Mouse (Mus musculus): ENCODE measurements around the gene Hapln4. TPM values are rescaled to one million over a fixed set of nuclear protein-coding genes. Genes with fewer than 3 reads are reported as not detected.
"Not testable (repeated sequence)": the region's sequence is repeated elsewhere in the genome, so short reads cannot be mapped to it uniquely, and the experiment has no call there.

Gene Hapln4
- polyA plus RNA-seq (2011; ENCODE audit: insufficient read depth, insufficient read length, low replicate concordance, missing spikeins): not detected in 2 replicates

GRCm38 (mm10) chr8:70083285-70083684 lies at the start of gene Hapln4:
Hapln4 (plus strand) TSS chr8:70083457.
- H3K4me1 ChIP-seq (ENCODE audit: control insufficient read depth, insufficient read depth, low read length): no peaks in the 10 kb centered on the region
- no peak within 1 kb of the TSS for H3K27ac ChIP-seq (ENCODE audit: control insufficient read depth, insufficient read depth, low read depth, low read length, poor library complexity)
- no peak within 1 kb of the TSS for H3K4me3 ChIP-seq (replicated peaks; ENCODE audit: control insufficient read depth, low read depth, low read length)
- 2% methylated on average over 26 of the region's 26 CpGs for WGBS
- TF ChIP-seq POLR2A (IDR thresholded peaks at IDR 0.05; ENCODE audit: borderline replicate concordance, control insufficient read depth, low read depth, low read length): no peak
- no peak for TF ChIP-seq CTCF (IDR thresholded peaks at IDR 0.05; ENCODE audit: control insufficient read depth, insufficient read depth, low read length)

DNA sequence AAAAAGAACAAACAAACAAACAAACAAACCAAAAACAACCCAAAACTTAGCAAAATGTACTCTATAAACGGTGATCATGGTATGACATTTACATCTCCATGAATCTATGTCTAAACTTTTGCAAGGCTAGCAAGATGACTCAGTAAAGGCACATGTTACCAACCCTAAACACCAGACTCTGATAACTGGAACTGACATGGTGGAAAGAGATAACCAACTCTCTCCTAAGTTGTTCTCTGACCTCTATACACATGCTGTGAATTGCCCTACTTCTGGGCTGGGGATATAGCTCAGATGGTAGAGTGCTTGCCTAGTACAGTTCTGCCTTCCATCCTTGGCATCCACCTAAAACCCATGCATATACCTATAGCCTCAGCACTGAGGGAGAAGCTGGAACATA lies 45.3 kb upstream of the Hapln4 start:
- Histone ChIP-seq H3K27ac (ENCODE audit: control insufficient read depth, insufficient read depth, low read depth, low read length, poor library complexity) (no peak overlapping the region), H3K4me1 (ENCODE audit: control insufficient read depth, insufficient read depth, low read length) (peaks cover 2% of the 10 kb centered on the region; the same call in 1 of the 2 replicates), H3K4me3 (replicated peaks; ENCODE audit: control insufficient read depth, low read depth, low read length) (no peak overlapping the region)
- WGBS: 64% methylated on average over 1 of the region's 1 CpGs
- TF ChIP-seq POLR2A (IDR thresholded peaks at IDR 0.05; ENCODE audit: borderline replicate concordance, control insufficient read depth, low read depth, low read length): no peak
- TF ChIP-seq CTCF (IDR thresholded peaks at IDR 0.05; ENCODE audit: control insufficient read depth, insufficient read depth, low read length): no peak

GRCm38 (mm10) chr8:70041885-70042546 lies 41.2 kb upstream of the Hapln4 start:
- Histone ChIP-seq H3K4me3 (replicated peaks; ENCODE audit: control insufficient read depth, low read depth, low read length) (peak overlapping the region; percentile 89), H3K27ac (ENCODE audit: control insufficient read depth, insufficient read depth, low read depth, low read length, poor library complexity) (peak overlapping the region; percentile 83), H3K4me1 (ENCODE audit: control insufficient read depth, insufficient read depth, low read length) (peaks cover 2% of the 10 kb centered on the region; the same call in 1 of the 2 replicates)
- under 1% methylated on average over 47 of the region's 47 CpGs for WGBS
- TF ChIP-seq CTCF (IDR thresholded peaks at IDR 0.05; ENCODE audit: control insufficient read depth, insufficient read depth, low read length) (no peak), POLR2A (IDR thresholded peaks at IDR 0.05; ENCODE audit: borderline replicate concordance, control insufficient read depth, low read depth, low read length) (no peak)

GRCm38 (mm10) chr8:70042583-70043455 lies 40.4 kb upstream of the Hapln4 start, which contains the start of the genes Mau2 and Sugp1:
Mau2 (minus strand) TSS chr8:70042734.
Sugp1 (plus strand) TSS chr8:70042813.
- under 1% methylated on average over 65 of the region's 65 CpGs for WGBS
- H3K4me3 ChIP-seq (replicated peaks; ENCODE audit: control insufficient read depth, low read depth, low read length): peak within 1 kb of the TSS; percentile 89
- peak within 1 kb of the TSS; percentile 83 for H3K27ac ChIP-seq (ENCODE audit: control insufficient read depth, insufficient read depth, low read depth, low read length, poor library complexity)
- peak; percentile 87 for TF ChIP-seq POLR2A (IDR thresholded peaks at IDR 0.05; ENCODE audit: borderline replicate concordance, control insufficient read depth, low read depth, low read length)
- TF ChIP-seq CTCF (IDR thresholded peaks at IDR 0.05; ENCODE audit: control insufficient read depth, insufficient read depth, low read length): no peak
- peaks cover 2% of the 10 kb centered on the region; the same call in 1 of the 2 replicates for H3K4me1 ChIP-seq (ENCODE audit: control insufficient read depth, insufficient read depth, low read length)

DNA sequence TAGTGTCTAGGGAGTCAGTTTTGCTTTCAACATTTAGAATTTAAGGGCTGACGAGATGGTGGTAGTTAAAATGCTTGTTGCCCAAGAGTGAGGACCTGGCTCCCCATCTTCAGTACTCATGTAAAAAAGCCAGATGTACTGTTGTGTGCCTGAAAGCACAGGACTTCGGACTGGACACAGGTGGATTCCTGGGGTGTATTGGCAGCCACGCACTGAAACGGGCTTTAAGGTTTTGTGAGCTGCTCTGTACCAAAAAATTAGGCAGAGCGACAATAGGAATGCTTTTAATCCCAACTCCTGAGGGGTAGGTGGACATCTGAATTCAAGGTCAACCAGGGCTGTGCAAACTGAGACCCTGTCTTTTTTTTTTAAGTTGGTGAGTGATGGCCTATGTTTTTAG lies 39.3 kb upstream of the Hapln4 start:
- H3K27ac ChIP-seq (ENCODE audit: control insufficient read depth, insufficient read depth, low read depth, low read length, poor library complexity): no peak overlapping the region
- WGBS: 89% methylated on average over 5 of the region's 5 CpGs
- no peak for TF ChIP-seq POLR2A (IDR thresholded peaks at IDR 0.05; ENCODE audit: borderline replicate concordance, control insufficient read depth, low read depth, low read length)
- no peak for TF ChIP-seq CTCF (IDR thresholded peaks at IDR 0.05; ENCODE audit: control insufficient read depth, insufficient read depth, low read length)
- H3K4me1 ChIP-seq (ENCODE audit: control insufficient read depth, insufficient read depth, low read length): peaks cover 2% of the 10 kb centered on the region; the same call in 1 of the 2 replicates
- no peak overlapping the region for H3K4me3 ChIP-seq (replicated peaks; ENCODE audit: control insufficient read depth, low read depth, low read length)

DNA sequence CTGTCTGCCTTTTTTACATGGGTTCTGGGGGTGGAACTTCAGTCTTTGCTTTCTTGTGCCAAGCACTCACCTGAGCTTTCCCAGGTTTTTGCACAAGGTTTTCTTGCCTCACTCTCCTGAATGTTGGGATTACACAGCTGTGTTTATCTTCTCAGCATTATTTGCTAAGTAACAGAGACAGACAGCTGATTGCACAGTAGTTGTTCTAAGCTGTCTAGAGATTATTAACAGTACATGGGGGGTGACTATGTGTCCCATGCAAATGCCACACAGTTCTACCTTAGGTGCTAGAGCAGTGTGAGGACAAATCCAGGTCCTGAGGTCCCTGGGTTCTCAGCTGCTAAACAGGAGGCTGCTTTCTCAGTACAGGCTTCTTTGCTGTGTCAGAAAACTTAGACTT lies 33.6 kb upstream of the Hapln4 start:
- H3K4me1 ChIP-seq (ENCODE audit: control insufficient read depth, insufficient read depth, low read length): no peaks in the 10 kb centered on the region
- no peak overlapping the region for H3K4me3 ChIP-seq (replicated peaks; ENCODE audit: control insufficient read depth, low read depth, low read length)
- no peak for TF ChIP-seq CTCF (IDR thresholded peaks at IDR 0.05; ENCODE audit: control insufficient read depth, insufficient read depth, low read length)
- TF ChIP-seq POLR2A (IDR thresholded peaks at IDR 0.05; ENCODE audit: borderline replicate concordance, control insufficient read depth, low read depth, low read length): no peak
- H3K27ac ChIP-seq (ENCODE audit: control insufficient read depth, insufficient read depth, low read depth, low read length, poor library complexity): no peak overlapping the region

GRCm38 (mm10) chr8:70050434-70050833 lies 32.8 kb upstream of the Hapln4 start:
- H3K27ac ChIP-seq (ENCODE audit: control insufficient read depth, insufficient read depth, low read depth, low read length, poor library complexity); H3K4me3 ChIP-seq (replicated peaks; ENCODE audit: control insufficient read depth, low read depth, low read length); H3K4me1 ChIP-seq (ENCODE audit: control insufficient read depth, insufficient read depth, low read length): not testable (repeated sequence)
- 86% methylated on average over 5 of the region's 5 CpGs for WGBS

- no peaks in the 10 kb centered on the region for H3K4me1 ChIP-seq (ENCODE audit: control insufficient read depth, insufficient read depth, low read length)
- TF ChIP-seq POLR2A (IDR thresholded peaks at IDR 0.05; ENCODE audit: borderline replicate concordance, control insufficient read depth, low read depth, low read length) (no peak), CTCF (IDR thresholded peaks at IDR 0.05; ENCODE audit: control insufficient read depth, insufficient read depth, low read length) (no peak)
- H3K4me3 ChIP-seq (replicated peaks; ENCODE audit: control insufficient read depth, low read depth, low read length): no peak overlapping the region
- 91% methylated on average over 1 of the region's 1 CpGs for WGBS
- no peak overlapping the region for H3K27ac ChIP-seq (ENCODE audit: control insufficient read depth, insufficient read depth, low read depth, low read length, poor library complexity)
These were observed 25.5 kb upstream of the Hapln4 start for GRCm38 (mm10) chr8:70057721-70058120.

Data from bone marrow, adult 2 months (tissue).